Mouse (Mus musculus) small intestine, adult 2 months (tissue): Measurements from ENCODE around the gene Cacul1. TPM values are rescaled to one million over a fixed set of nuclear protein-coding genes. Genes with fewer than 3 reads are reported as not detected.

Experiments
- H3K27ac ChIP-seq: fragments of 200-500 bp; 2 replicates; pipeline ENCODE4 v1.5.1; 2012; ENCODE audit warnings: low read depth, low read length, control low read depth, inconsistent platforms; ENCODE audit not compliant: insufficient read depth
- H3K27me3 ChIP-seq: fragments of 200-500 bp; 2 replicates; pipeline ENCODE4 v1.6.1; 2012; ENCODE audit warnings: mild to moderate bottlenecking, moderate library complexity, low read length, inconsistent platforms; ENCODE audit not compliant: control insufficient read depth, insufficient read depth
- H3K36me3 ChIP-seq: fragments of 200-500 bp; 2 replicates; pipeline ENCODE4 v1.6.1; 2012; ENCODE audit warnings: mild to moderate bottlenecking, low read length, control low read depth, inconsistent platforms; ENCODE audit not compliant: control insufficient read depth, insufficient read depth
- H3K4me1 ChIP-seq: fragments of 200-500 bp; 2 replicates; pipeline ENCODE4 v1.6.1; 2012; ENCODE audit warnings: low read length, inconsistent platforms, mixed read lengths; ENCODE audit not compliant: control insufficient read depth, insufficient read depth, insufficient read length
- H3K4me3 ChIP-seq: fragments of 200-500 bp; 2 replicates; pipeline ENCODE4 v1.5.1; 2012; ENCODE audit warnings: low read depth, mild to moderate bottlenecking, control low read depth, inconsistent platforms, low read length, moderate library complexity
- CTCF ChIP-seq: fragments of 200-500 bp; IDR thresholded peaks from 2 replicates; pipeline ENCODE4 v1.5.1; 2012; ENCODE audit warnings: low read depth, mild to moderate bottlenecking, control low read depth, inconsistent platforms, low read length, moderate library complexity, mixed read lengths; ENCODE audit not compliant: insufficient replicate concordance, insufficient read length; ENCODE audit errors: extremely low read depth
- POLR2A ChIP-seq: fragments of 200-500 bp; IDR thresholded peaks from 2 replicates; pipeline ENCODE4 v1.6.1; 2012; ENCODE audit warnings: low read depth, mild to moderate bottlenecking, control low read depth, inconsistent platforms, low read length, moderate library complexity
- WGBS: fragments of 180-500 bp; shearing (Covaris S2); methylation state at CpG from one replicate; pipeline ENCODE4 v1.1.7; 2018; 5-methylcytosine and 5-hydroxymethylcytosine counted together
- polyA plus RNA-seq: library from polyadenylated mRNA; depleted of rRNA; stranded (reverse); fragments of >200 nt; gene quantifications from 2 replicates; pipeline ENCODE4 v1.2.3, GENCODE M21; 2012

The Cacul1 gene
- polyA plus RNA-seq, 1 experiment: 12.0 TPM

DNA sequence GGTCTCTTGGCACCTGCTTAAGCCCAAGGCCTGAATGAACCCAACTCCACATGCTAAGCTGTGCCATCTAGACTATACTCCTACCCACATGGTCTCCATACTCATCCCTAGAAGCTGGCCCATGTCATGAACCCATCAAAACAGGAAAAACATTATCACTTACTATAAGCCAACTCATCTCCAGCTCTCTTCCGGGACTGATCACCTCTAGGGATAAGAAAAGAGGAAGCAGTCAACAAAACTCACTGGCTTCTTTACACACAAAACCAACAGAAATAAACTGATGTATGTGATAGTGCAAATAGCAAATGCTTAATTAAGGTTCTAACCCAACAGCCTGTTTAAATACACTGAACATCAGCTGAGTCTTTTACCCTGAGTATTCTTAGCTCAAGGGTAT is 51.5 kb downstream of the Cacul1 start:
- H3K27ac ChIP-seq: no peak overlapping the region
- H3K27me3 ChIP-seq: no peaks in the 10 kb centered on the region
- H3K4me3 ChIP-seq: no peak overlapping the region
- peaks cover 34% of the 10 kb centered on the region for H3K36me3 ChIP-seq
- TF ChIP-seq CTCF (no peak), POLR2A (no peak)
- peaks cover 2% of the 10 kb centered on the region; the same call in 1 of the 2 replicates for H3K4me1 ChIP-seq
- 67% methylated on average over 1 of the region's 1 CpGs for WGBS

GRCm38 (mm10) chr19:60528602-60529001 is 52.2 kb downstream of the Cacul1 start:
- Histone ChIP-seq H3K4me3 (no peak overlapping the region), H3K27ac (no peak overlapping the region), H3K4me1 (peaks cover 2% of the 10 kb centered on the region; the same call in 1 of the 2 replicates), H3K27me3 (no peaks in the 10 kb centered on the region), H3K36me3 (peaks cover 30% of the 10 kb centered on the region)
- 84% methylated on average over 3 of the region's 3 CpGs for WGBS
- TF ChIP-seq CTCF (no peak), POLR2A (no peak)

DNA sequence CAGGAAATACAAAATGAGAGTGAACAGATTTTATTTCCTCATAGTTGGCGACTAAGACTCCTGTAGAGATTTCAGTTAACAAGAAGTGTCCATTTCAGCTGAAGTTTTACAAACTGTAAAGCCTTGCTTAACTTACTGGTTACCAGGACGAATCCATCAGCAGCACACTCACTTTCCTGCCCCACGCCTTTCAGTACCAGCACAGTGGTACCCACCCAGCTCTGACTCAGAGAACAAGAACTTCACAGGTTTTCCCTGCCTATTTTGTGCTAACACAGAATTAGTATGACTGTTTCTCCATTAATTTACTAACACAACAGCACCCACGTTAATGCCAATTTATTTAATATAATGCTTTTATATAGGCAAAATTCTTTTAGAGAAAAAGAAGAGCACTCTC is 53.9 kb downstream of the Cacul1 start:
- 87% methylated on average over 4 of the region's 4 CpGs for WGBS
- no peaks in the 10 kb centered on the region for H3K27me3 ChIP-seq
- H3K36me3 ChIP-seq: peaks cover 21% of the 10 kb centered on the region
- no peaks in the 10 kb centered on the region for H3K4me1 ChIP-seq
- no peak overlapping the region for H3K4me3 ChIP-seq
- H3K27ac ChIP-seq: no peak overlapping the region
- TF ChIP-seq CTCF (no peak), POLR2A (no peak)

GRCm38 (mm10) chr19:60525086-60525485 is 55.7 kb downstream of the Cacul1 start:
- H3K36me3 ChIP-seq: peaks cover 17% of the 10 kb centered on the region
- WGBS: 69% methylated on average over 1 of the region's 1 CpGs
- H3K27ac ChIP-seq: no peak overlapping the region
- H3K4me3 ChIP-seq: no peak overlapping the region
- no peaks in the 10 kb centered on the region for H3K27me3 ChIP-seq
- no peaks in the 10 kb centered on the region for H3K4me1 ChIP-seq
- TF ChIP-seq POLR2A: no peak

- Histone ChIP-seq H3K4me1 (no peaks in the 10 kb centered on the region), H3K4me3 (no peak overlapping the region), H3K27me3 (no peaks in the 10 kb centered on the region), H3K27ac (no peak overlapping the region), H3K36me3 (peaks cover 17% of the 10 kb centered on the region)
- WGBS: 87% methylated on average over 3 of the region's 3 CpGs
- TF ChIP-seq CTCF (no peak), POLR2A (no peak)
These were observed 56.1 kb downstream of the Cacul1 start for GRCm38 (mm10) chr19:60524678-60525077.

DNA sequence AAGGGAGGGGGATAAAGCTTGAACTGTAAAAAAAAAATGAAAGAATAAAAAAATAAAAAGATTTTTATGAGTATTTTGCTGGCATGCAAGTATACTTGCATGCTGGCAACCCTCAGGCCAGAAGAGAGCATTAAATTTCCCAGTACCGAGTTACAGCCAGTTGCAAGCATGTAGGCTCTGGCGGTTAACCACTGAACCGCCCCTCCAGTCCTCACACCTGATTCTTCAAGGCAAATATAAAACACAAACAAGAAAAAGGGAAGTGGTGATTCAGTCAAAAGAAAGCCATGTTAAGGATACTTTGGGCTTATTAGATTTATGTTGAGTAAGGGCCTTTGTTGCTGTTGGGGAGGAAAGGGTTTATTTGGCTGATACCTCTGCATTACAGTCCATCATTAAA is 60.7 kb downstream of the Cacul1 start:
- H3K4me3 ChIP-seq: no peak overlapping the region
- WGBS: 85% methylated on average over 3 of the region's 3 CpGs
- H3K4me1 ChIP-seq: no peaks in the 10 kb centered on the region
- no peaks in the 10 kb centered on the region for H3K27me3 ChIP-seq
- TF ChIP-seq CTCF: no peak
- TF ChIP-seq POLR2A: no peak
- H3K27ac ChIP-seq: no peak overlapping the region
- peaks cover under 1% of the 10 kb centered on the region; the same call in 1 of the 2 replicates for H3K36me3 ChIP-seq

DNA sequence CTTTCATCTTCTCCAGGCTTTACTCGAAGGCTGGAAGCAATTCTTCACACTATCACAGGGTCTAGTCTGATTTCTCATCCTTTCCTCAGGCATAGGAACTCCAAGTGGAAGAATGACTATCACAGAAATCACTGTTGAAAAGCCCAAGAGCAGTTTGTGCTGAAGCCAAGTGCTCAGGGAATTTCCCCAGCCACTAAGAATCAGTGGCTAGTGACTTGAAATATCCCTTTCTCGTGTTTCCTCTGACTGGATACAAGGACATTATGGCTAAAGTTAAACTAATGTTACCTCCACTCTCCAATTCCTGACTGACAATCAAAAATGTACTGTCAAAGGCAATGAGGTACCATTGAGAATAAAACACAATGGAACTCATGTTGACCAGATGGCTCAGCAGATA is 65.8 kb downstream of the Cacul1 start:
- 58% methylated on average over 2 of the region's 2 CpGs for WGBS
- Histone ChIP-seq H3K36me3 (no peaks in the 10 kb centered on the region), H3K27me3 (no peaks in the 10 kb centered on the region), H3K4me3 (no peak overlapping the region), H3K4me1 (no peaks in the 10 kb centered on the region), H3K27ac (no peak overlapping the region)
- TF ChIP-seq CTCF (no peak), POLR2A (no peak)

- TF ChIP-seq CTCF: no peak
- Histone ChIP-seq H3K36me3 (no peaks in the 10 kb centered on the region), H3K27ac (no peak overlapping the region), H3K4me1 (no peaks in the 10 kb centered on the region), H3K4me3 (no peak overlapping the region), H3K27me3 (no peaks in the 10 kb centered on the region)
- 66% methylated on average over 3 of the region's 3 CpGs for WGBS
These were observed 67.4 kb downstream of the Cacul1 start for GRCm38 (mm10) chr19:60513431-60513830.
